Mouse (Mus musculus) neural tube, embryonic 13.5 days (tissue): ENCODE data around the gene B3gntl1. TPM values are rescaled to one million over a fixed set of nuclear protein-coding genes. Genes with fewer than 3 reads are reported as not detected.

Source experiments
- ATAC-seq: fragments of 200-750 bp; cut with Nextera tagmentation; 2 replicates; pipeline ENCODE4 v1.8.0; 2017; ENCODE audit warnings: low read depth, mild to moderate bottlenecking, moderate TSS enrichment, moderate library complexity
- H3K27ac ChIP-seq: fragments of 300-500 bp; sonication (generic); replicated peaks from 2 replicates; pipeline ENCODE4 v1.5.1; 2015; ENCODE audit warnings: moderate library complexity, mild to moderate bottlenecking, inconsistent platforms
- H3K27me3 ChIP-seq: fragments of 300-500 bp; sonication (generic); 2 replicates; pipeline ENCODE4 v1.6.1; 2015; ENCODE audit warnings: mild to moderate bottlenecking, inconsistent platforms
- H3K36me3 ChIP-seq: fragments of 300-500 bp; sonication (generic); 2 replicates; pipeline ENCODE4 v1.6.1; 2015; ENCODE audit warnings: mild to moderate bottlenecking, inconsistent platforms
- H3K4me1 ChIP-seq: fragments of 300-500 bp; sonication (generic); replicated peaks from 2 replicates; pipeline ENCODE4 v1.6.1; 2015; ENCODE audit warnings: inconsistent platforms
- H3K4me2 ChIP-seq: fragments of 300-500 bp; sonication (generic); 2 replicates; pipeline ENCODE4 v1.6.1; 2015; ENCODE audit warnings: inconsistent platforms, mild to moderate bottlenecking, moderate library complexity
- H3K4me3 ChIP-seq: fragments of 300-500 bp; sonication (generic); 2 replicates; pipeline ENCODE4 v1.5.1; 2015; ENCODE audit warnings: mild to moderate bottlenecking, inconsistent platforms
- H3K9ac ChIP-seq: fragments of 300-500 bp; sonication (generic); 2 replicates; pipeline ENCODE4 v1.6.1; 2015; ENCODE audit warnings: moderate library complexity, mild to moderate bottlenecking, inconsistent platforms
- H3K9me3 ChIP-seq: fragments of 300-500 bp; sonication (generic); 2 replicates; pipeline ENCODE4 v1.6.1; 2016; ENCODE audit warnings: inconsistent platforms
- WGBS: fragments of 180-500 bp; shearing (Covaris S2); methylation state at CpG from one replicate; pipeline ENCODE4 v1.1.7; 2015; 5-methylcytosine and 5-hydroxymethylcytosine counted together
- polyA plus RNA-seq: library from polyadenylated mRNA; unstranded; fragments of >200 nt; fragmentation: Nextera tagmentation; extraction: Ambion mirVana; gene quantifications from 2 replicates; pipeline ENCODE4 v1.2.1, GENCODE M21; 2015

B3gntl1 gene
- polyA plus RNA-seq, 1 experiment from 2014 or later, result 6.2 TPM

- WGBS, result 66% methylated on average over 4 of the region's 4 CpGs
- Histone ChIP-seq H3K4me3 (no peak overlapping the region), H3K9me3 (no peaks in the 10 kb centered on the region), H3K36me3 (no peaks in the 10 kb centered on the region), H3K27me3 (no peaks in the 10 kb centered on the region), H3K27ac (no peak overlapping the region), H3K9ac (no peak overlapping the region), H3K4me2 (no peak overlapping the region), H3K4me1 (no peaks in the 10 kb centered on the region)
- no peak for ATAC-seq
Measured at GRCm38 (mm10) chr11:121653631-121654030, 19.3 kb downstream of the B3gntl1 start.

- WGBS, result 59% methylated on average over 10 of the region's 10 CpGs
- no peak overlapping the region for H3K4me2 ChIP-seq
- H3K27ac ChIP-seq, result no peak overlapping the region
- H3K9me3 ChIP-seq, result no peaks in the 10 kb centered on the region
- ATAC-seq, result no peak
- no peaks in the 10 kb centered on the region for H3K4me1 ChIP-seq
- no peaks in the 10 kb centered on the region for H3K27me3 ChIP-seq
- no peaks in the 10 kb centered on the region for H3K36me3 ChIP-seq
- no peak overlapping the region for H3K9ac ChIP-seq
- H3K4me3 ChIP-seq, result no peak overlapping the region
Measured at GRCm38 (mm10) chr11:121652547-121653305, 20.2 kb downstream of the B3gntl1 start.

- Histone ChIP-seq H3K4me1 (no peaks in the 10 kb centered on the region), H3K4me2 (no peak overlapping the region), H3K4me3 (no peak overlapping the region), H3K9ac (no peak overlapping the region), H3K36me3 (no peaks in the 10 kb centered on the region), H3K9me3 (no peaks in the 10 kb centered on the region), H3K27ac (no peak overlapping the region), H3K27me3 (no peaks in the 10 kb centered on the region)
- ATAC-seq, result no peak
- 91% methylated on average over 5 of the region's 5 CpGs for WGBS
Measured at GRCm38 (mm10) chr11:121651983-121652382, 21.0 kb downstream of the B3gntl1 start.

- no peak overlapping the region for H3K27ac ChIP-seq
Measured at GRCm38 (mm10) chr11:121651556-121651955, 21.4 kb downstream of the B3gntl1 start.

GRCm38 (mm10) chr11:121650668-121651067 lies 22.3 kb downstream of the B3gntl1 start:
- Histone ChIP-seq H3K36me3 (no peaks in the 10 kb centered on the region), H3K27ac (no peak overlapping the region), H3K4me3 (no peak overlapping the region), H3K9me3 (no peaks in the 10 kb centered on the region), H3K4me1 (no peaks in the 10 kb centered on the region), H3K9ac (no peak overlapping the region), H3K4me2 (no peak overlapping the region), H3K27me3 (no peaks in the 10 kb centered on the region)
- no peak for ATAC-seq
- WGBS, result 90% methylated on average over 11 of the region's 11 CpGs

More at GRCm38 (mm10) chr11:121651556-121651955, 21.4 kb downstream of the B3gntl1 start:
- H3K36me3 ChIP-seq, result no peaks in the 10 kb centered on the region
- ATAC-seq, result no peak
- H3K27me3 ChIP-seq, result no peaks in the 10 kb centered on the region
- WGBS, result 94% methylated on average over 9 of the region's 9 CpGs
- H3K4me3 ChIP-seq, result no peak overlapping the region
- H3K4me2 ChIP-seq, result no peak overlapping the region
- H3K4me1 ChIP-seq, result no peaks in the 10 kb centered on the region
- H3K9ac ChIP-seq, result no peak overlapping the region
- H3K9me3 ChIP-seq, result no peaks in the 10 kb centered on the region

GRCm38 (mm10) chr11:121649900-121650299 lies 23.1 kb downstream of the B3gntl1 start:
- no peak for ATAC-seq
- no peaks in the 10 kb centered on the region for H3K9me3 ChIP-seq
- no peak overlapping the region for H3K9ac ChIP-seq
- H3K27me3 ChIP-seq, result no peaks in the 10 kb centered on the region
- H3K36me3 ChIP-seq, result no peaks in the 10 kb centered on the region
- H3K4me2 ChIP-seq, result no peak overlapping the region
- H3K4me1 ChIP-seq, result no peaks in the 10 kb centered on the region
- 80% methylated on average over 10 of the region's 10 CpGs for WGBS
- H3K27ac ChIP-seq, result no peak overlapping the region
- H3K4me3 ChIP-seq, result no peak overlapping the region

GRCm38 (mm10) chr11:121648166-121648565 lies 24.8 kb downstream of the B3gntl1 start:
- no peak for ATAC-seq
- no peak overlapping the region for H3K27ac ChIP-seq
- H3K4me2 ChIP-seq, result no peak overlapping the region
- 98% methylated on average over 5 of the region's 5 CpGs for WGBS
- no peak overlapping the region for H3K9ac ChIP-seq
- no peaks in the 10 kb centered on the region for H3K4me1 ChIP-seq
- peaks cover 4% of the 10 kb centered on the region; the same call in 1 of the 2 replicates for H3K36me3 ChIP-seq
- H3K9me3 ChIP-seq, result no peaks in the 10 kb centered on the region
- H3K4me3 ChIP-seq, result no peak overlapping the region
- no peaks in the 10 kb centered on the region for H3K27me3 ChIP-seq

- Histone ChIP-seq H3K27me3 (no peaks in the 10 kb centered on the region), H3K4me3 (no peak overlapping the region), H3K4me1 (no peaks in the 10 kb centered on the region), H3K9ac (no peak overlapping the region), H3K27ac (no peak overlapping the region), H3K4me2 (no peak overlapping the region), H3K36me3 (peaks cover 4% of the 10 kb centered on the region; the same call in 1 of the 2 replicates), H3K9me3 (no peaks in the 10 kb centered on the region)
- 82% methylated on average over 9 of the region's 9 CpGs for WGBS
- no peak for ATAC-seq
Measured at GRCm38 (mm10) chr11:121647321-121647720, 25.6 kb downstream of the B3gntl1 start.

- Histone ChIP-seq H3K4me2 (no peak overlapping the region), H3K27ac (no peak overlapping the region)
- WGBS, result 97% methylated on average over 6 of the region's 6 CpGs
Measured at GRCm38 (mm10) chr11:121645394-121645793, 27.6 kb downstream of the B3gntl1 start.

GRCm38 (mm10) chr11:121641501-121642145 lies 31.3 kb downstream of the B3gntl1 start:
- Histone ChIP-seq H3K9me3 (no peaks in the 10 kb centered on the region), H3K4me1 (no peaks in the 10 kb centered on the region), H3K36me3 (peaks cover 35% of the 10 kb centered on the region), H3K4me3 (no peak overlapping the region), H3K4me2 (no peak overlapping the region), H3K27me3 (no peaks in the 10 kb centered on the region), H3K27ac (no peak overlapping the region), H3K9ac (no peak overlapping the region)
- 73% methylated on average over 2 of the region's 2 CpGs for WGBS
- no peak for ATAC-seq

More at GRCm38 (mm10) chr11:121645394-121645793, 27.6 kb downstream of the B3gntl1 start:
- ATAC-seq, result no peak
- no peaks in the 10 kb centered on the region for H3K9me3 ChIP-seq
- H3K36me3 ChIP-seq, result peaks cover 5% of the 10 kb centered on the region
- no peak overlapping the region for H3K4me3 ChIP-seq
- H3K4me1 ChIP-seq, result no peaks in the 10 kb centered on the region
- H3K9ac ChIP-seq, result no peak overlapping the region
- no peaks in the 10 kb centered on the region for H3K27me3 ChIP-seq

GRCm38 (mm10) chr11:121636646-121637045 lies 36.3 kb downstream of the B3gntl1 start:
- peaks cover 36% of the 10 kb centered on the region for H3K36me3 ChIP-seq
- ATAC-seq, result no peak

GRCm38 (mm10) chr11:121631410-121631809 lies 41.5 kb downstream of the B3gntl1 start:
- no peak overlapping the region for H3K9ac ChIP-seq
- no peak for ATAC-seq
- H3K27ac ChIP-seq, result no peak overlapping the region
- peaks cover 14% of the 10 kb centered on the region for H3K36me3 ChIP-seq
- no peaks in the 10 kb centered on the region for H3K4me1 ChIP-seq
- no peak overlapping the region for H3K4me2 ChIP-seq
- 91% methylated on average over 7 of the region's 7 CpGs for WGBS
- no peaks in the 10 kb centered on the region for H3K9me3 ChIP-seq
- H3K4me3 ChIP-seq, result no peak overlapping the region
- no peaks in the 10 kb centered on the region for H3K27me3 ChIP-seq

More at GRCm38 (mm10) chr11:121636646-121637045, 36.3 kb downstream of the B3gntl1 start:
- no peaks in the 10 kb centered on the region for H3K9me3 ChIP-seq
- no peak overlapping the region for H3K27ac ChIP-seq
- 90% methylated on average over 10 of the region's 10 CpGs for WGBS
- H3K4me1 ChIP-seq, result no peaks in the 10 kb centered on the region
- no peaks in the 10 kb centered on the region for H3K27me3 ChIP-seq
- H3K9ac ChIP-seq, result no peak overlapping the region
- no peak overlapping the region for H3K4me3 ChIP-seq
- no peak overlapping the region for H3K4me2 ChIP-seq
